Mouse (Mus musculus): ENCODE results near the gene Nsmce3. TPM values are rescaled to one million over a fixed set of nuclear protein-coding genes. Genes with fewer than 3 reads are reported as not detected.

The Nsmce3 gene
- total RNA-seq, 4 experiments from 2014 or later, result 2.3 to 2.9 (median 2.6) TPM

- DNase-seq (ENCODE audit: low spot score in 2 of 2), result no peak
Observed at GRCm38 (mm10) chr7:64862978-64863377, 9.8 kb downstream of the Nsmce3 start.

GRCm38 (mm10) chr7:64856526-64857082, 16.2 kb downstream of the Nsmce3 start:
- no peak for DNase-seq (ENCODE audit: low spot score in 2 of 2)

DNA sequence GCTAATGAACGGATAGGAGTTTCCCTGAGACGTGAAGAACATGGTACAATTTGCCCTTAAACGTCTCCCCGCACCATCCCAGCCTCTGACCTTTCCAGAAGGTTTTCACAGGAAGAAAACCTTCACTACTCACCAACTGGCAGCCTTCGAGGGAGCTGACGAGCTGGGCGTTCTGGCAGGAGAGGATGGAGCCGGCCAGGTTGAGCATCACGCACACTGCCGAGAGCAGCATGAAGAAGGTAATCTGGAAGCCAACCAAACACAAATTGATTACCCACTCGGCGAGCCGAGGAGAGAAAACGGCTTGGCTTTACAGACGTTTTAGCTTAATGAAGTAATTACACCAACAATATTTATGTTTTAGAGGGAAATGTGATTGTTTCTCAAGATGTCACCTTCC, 16.8 kb downstream of the Nsmce3 start:
- DNase-seq (ENCODE audit: low spot score in 2 of 2), result no peak

DNA sequence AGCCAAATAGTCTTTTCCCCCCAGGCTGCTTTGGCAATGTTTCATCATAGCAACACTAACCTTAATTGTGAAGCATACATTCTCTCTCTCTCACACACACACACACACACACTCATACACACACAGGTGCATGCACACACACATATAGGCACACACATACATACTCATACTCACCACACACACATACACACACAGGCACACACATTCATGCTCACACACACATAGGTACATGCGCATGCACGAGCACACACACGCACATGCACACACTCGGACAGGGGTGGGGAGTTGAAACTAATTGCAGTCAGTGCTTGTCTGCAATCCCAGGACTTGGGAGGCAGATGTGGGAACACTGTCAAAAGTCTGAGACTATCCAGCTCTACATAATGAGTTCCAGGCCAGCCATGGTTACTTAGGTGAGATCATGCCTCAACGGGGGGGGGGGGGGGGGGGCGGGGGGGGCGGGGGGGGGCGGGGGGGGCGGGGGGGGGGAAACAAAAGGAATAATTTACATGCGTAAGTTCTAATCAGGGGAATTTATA, 17.3 kb downstream of the Nsmce3 start:
- no peak for DNase-seq (ENCODE audit: low spot score in 2 of 2)

DNA sequence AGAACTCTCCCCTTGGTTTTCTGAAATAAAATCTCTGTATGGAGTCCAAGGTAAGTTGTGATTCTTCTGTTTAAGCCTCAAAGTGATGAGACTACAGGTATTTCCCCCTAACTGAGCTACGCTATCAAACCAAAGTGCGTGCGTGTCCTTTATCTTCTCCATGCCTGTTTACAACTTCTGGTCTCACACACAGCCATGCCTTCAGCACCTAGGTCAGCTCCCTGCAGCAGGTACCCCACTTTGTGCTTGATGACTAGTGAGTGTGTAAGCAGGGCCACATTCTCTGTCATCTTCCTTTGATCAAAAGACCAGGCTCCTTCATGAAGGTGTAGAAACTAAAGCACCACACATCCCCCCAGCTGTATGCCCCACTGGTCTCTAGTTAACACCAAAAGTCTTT, 22.0 kb downstream of the Nsmce3 start:
- no peak for DNase-seq (ENCODE audit: low spot score in 2 of 2)

- DNase-seq (ENCODE audit: low spot score in 2 of 2), result no peak
Observed at GRCm38 (mm10) chr7:64847366-64847899, 25.4 kb downstream of the Nsmce3 start.

DNA sequence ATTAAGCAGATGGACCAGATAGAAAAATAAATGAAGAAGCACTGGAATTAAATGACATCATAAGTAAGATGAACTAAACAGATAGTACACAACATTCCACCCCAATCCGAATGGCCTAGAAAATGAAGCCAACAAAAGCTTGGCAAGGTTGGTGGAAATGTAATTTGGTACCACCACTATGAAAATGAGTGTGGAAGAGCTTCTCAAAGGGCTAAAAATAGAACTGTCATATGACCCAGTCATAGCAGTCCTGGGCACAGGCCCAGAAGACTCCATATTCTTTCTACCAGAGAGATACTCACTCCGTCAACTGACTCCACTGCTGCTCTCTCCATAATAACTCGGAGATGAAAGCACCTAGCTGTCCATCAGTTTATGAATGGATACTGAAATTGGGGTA, 26.7 kb downstream of the Nsmce3 start:
- DNase-seq (ENCODE audit: low spot score in 2 of 2), result peak in 1 of 2 experiments; percentile 9

DNA sequence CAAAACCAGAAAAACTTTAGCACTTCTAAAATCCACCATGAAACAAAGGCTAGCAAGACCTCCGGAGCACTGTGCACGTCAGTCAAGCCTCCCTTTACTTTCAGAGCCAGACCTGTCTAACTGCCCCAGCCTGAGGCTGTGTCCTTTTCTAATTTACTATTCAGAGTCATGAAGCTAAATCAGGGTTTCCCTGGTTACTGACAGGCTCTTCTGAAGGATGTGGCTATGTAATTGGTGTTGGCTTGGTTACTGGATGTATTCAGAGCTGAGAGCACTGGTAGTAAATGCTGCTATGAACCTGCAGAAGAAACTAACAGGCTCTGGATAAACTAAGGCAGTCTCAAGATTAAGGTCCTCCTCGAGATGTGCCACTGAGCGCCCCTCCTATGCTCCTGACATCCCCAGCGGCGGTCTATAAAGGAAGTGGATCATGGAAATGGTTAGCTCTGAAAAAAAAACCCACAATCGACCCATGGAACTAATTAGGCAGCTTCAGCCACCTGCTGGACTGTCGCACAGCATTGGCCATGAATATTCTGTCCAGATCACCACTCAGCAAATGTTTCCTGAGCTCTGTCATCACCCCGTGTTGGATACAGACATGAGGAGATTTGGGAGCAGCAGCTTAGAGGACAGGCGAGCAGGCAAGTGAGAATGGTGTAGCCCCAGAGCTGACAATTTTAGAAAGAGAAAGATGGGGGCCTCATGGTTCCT, 31.7 kb downstream of the Nsmce3 start:
- DNase-seq (ENCODE audit: low spot score in 2 of 2), result no peak

- DNase-seq (ENCODE audit: low spot score in 2 of 2), result no peak
Observed at GRCm38 (mm10) chr7:64840576-64840895, 32.3 kb downstream of the Nsmce3 start.

DNA sequence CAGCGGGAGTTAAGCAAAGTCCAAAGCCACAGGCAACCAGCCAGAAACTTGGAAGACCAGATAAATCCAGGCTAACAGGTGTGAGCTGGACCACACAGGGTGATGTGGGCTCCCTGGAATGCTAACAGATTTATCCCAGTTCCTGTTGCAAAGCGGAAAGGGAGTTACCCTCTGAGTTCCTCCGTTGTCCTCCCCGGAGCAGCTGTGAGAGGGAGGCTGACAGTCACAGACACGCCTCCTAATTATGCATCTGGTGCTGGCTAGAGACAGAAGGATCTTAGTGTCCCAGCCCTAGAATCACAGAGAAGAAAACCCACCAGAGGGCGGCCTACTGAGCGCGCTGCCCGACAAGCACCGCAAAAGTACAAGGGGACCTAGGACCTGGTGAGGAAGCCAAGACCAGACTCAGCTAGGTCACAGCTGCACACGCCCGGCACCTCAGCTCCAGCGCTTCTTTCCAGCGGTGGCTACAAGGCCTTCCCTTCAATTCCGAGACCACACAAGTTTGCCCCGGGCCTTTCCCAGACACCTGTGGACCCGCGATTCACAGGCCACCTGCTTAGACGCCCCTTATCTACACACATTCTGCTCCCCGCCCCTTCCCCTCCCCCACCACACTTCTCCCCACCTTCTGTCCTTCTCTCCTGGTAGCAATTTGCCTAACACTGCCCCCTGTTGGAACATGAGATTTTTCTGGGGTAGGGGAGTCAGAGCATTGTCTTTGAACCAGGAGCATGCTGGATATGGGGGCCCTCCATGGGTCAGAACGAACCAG, 32.8 kb downstream of the Nsmce3 start:
- DNase-seq (ENCODE audit: low spot score in 2 of 2), result peak; percentile 28 to 41

DNA sequence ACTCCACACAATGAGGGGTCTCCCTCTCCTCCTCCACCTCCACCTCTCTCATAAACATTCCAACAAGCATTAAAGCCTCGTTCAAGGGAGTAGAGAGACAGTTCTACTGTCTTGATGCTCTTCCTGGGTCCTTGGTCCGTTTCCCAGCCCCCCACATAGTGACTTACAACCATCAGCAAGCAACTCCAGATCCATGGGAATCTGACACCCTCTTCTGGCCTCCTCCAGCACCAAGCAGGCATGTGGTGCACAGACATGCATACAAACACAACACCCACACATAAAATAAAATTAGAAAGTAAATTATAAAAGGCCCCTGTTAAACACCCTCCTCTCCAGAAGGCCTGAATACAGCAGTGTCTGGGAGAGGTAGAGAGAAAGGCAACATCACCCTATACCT, 33.5 kb downstream of the Nsmce3 start:
- DNase-seq (ENCODE audit: low spot score in 2 of 2), result no peak

DNA sequence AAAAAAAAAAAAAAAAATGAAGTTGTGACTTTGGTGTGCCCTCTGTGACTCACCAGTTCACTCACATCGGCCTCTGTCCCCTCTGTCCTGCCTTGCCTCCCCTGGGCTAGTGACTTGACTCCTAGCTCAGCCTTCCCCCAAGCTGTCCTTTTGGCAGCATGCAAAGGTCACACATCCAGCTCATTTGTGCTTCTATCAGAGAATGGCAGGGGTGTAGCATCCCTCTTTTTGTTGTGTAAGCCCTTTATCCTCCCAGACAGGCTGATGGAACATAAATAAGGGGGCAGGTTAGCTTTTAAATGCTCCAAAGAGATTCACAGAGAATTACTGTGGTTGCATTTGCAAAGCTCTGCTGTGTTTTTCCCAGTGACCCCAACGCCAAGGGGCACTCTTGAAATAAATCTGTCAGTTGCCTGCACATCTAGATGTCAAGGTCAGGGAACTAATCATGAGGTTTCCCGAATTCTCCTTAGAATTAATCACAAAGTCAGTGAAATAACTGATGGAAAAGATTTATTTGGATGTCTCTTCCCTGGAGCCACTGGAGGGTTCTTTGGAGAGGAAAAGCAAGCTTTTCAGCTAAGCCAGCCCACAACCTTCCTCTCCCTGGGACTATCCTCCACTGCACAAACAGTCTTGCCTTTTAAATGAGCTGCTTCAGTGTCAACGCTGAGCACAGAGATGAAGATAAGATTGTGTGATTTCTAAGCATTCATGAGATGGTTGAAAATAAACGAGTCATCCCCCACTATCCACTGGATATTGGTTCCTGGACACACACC, 42.4 kb downstream of the Nsmce3 start:
- DNase-seq (ENCODE audit: low spot score in 2 of 2), result no peak

- DNase-seq (ENCODE audit: low spot score in 2 of 2), result no peak
Observed at GRCm38 (mm10) chr7:64821081-64821480, 51.7 kb downstream of the Nsmce3 start.

GRCm38 (mm10) chr7:64819683-64820082, 53.1 kb downstream of the Nsmce3 start:
- no peak for DNase-seq (ENCODE audit: low spot score in 2 of 2)

Data from gastrocnemius, adult 8-10 months (tissue).